Mouse (Mus musculus): ENCODE results near the gene Zbtb21. TPM values are rescaled to one million over a fixed set of nuclear protein-coding genes. Genes with fewer than 3 reads are reported as not detected.

Gene Zbtb21
- polyA plus RNA-seq, 1 experiment from 2014 or later = 11.0 TPM

- 82% methylated on average over 3 of the region's 3 CpGs for WGBS
- H3K4me2 ChIP-seq (ENCODE audit: low read length) = no peak overlapping the region
- H3K4me1 ChIP-seq (ENCODE audit: control insufficient read depth, insufficient read depth, low read depth, low read length) = peaks cover 4% of the 10 kb centered on the region; the same call in 1 of the 2 replicates
- H3K4me3 ChIP-seq (ENCODE audit: low read length) = no peak overlapping the region
- no peak for ATAC-seq
- no peaks in the 10 kb centered on the region for H3K9me3 ChIP-seq (ENCODE audit: control insufficient read depth, low read length)
- no peaks in the 10 kb centered on the region; the same call in 1 of the 2 replicates for H3K27me3 ChIP-seq (replicated peaks; ENCODE audit: control insufficient read depth, insufficient read depth, low read length)
- no peak overlapping the region for H3K9ac ChIP-seq (ENCODE audit: low read depth, low read length)
- no peaks in the 10 kb centered on the region for H3K36me3 ChIP-seq (ENCODE audit: control insufficient read depth, insufficient read depth, low read length)
- no peak overlapping the region for H3K27ac ChIP-seq (ENCODE audit: low read depth, low read length)
Measured at GRCm38 (mm10) chr16:97927331-97927938, 35.0 kb downstream of the Zbtb21 start.

GRCm38 (mm10) chr16:97926381-97926780 is 36.0 kb downstream of the Zbtb21 start:
- Histone ChIP-seq H3K27ac (ENCODE audit: low read depth, low read length) (no peak overlapping the region), H3K4me3 (ENCODE audit: low read length) (no peak overlapping the region), H3K36me3 (ENCODE audit: control insufficient read depth, insufficient read depth, low read length) (no peaks in the 10 kb centered on the region), H3K9me3 (ENCODE audit: control insufficient read depth, low read length) (no peaks in the 10 kb centered on the region), H3K27me3 (replicated peaks; ENCODE audit: control insufficient read depth, insufficient read depth, low read length) (no peaks in the 10 kb centered on the region; the same call in 1 of the 2 replicates), H3K4me2 (ENCODE audit: low read length) (no peak overlapping the region), H3K4me1 (ENCODE audit: control insufficient read depth, insufficient read depth, low read depth, low read length) (peaks cover 6% of the 10 kb centered on the region), H3K9ac (ENCODE audit: low read depth, low read length) (no peak overlapping the region)
- WGBS = 90% methylated on average over 9 of the region's 9 CpGs
- ATAC-seq = no peak

GRCm38 (mm10) chr16:97925760-97926159 is 36.7 kb downstream of the Zbtb21 start:
- no peaks in the 10 kb centered on the region for H3K9me3 ChIP-seq (ENCODE audit: control insufficient read depth, low read length)
- H3K4me1 ChIP-seq (ENCODE audit: control insufficient read depth, insufficient read depth, low read depth, low read length) = peaks cover 10% of the 10 kb centered on the region
- no peak overlapping the region for H3K4me2 ChIP-seq (ENCODE audit: low read length)
- no peaks in the 10 kb centered on the region for H3K36me3 ChIP-seq (ENCODE audit: control insufficient read depth, insufficient read depth, low read length)
- H3K27ac ChIP-seq (ENCODE audit: low read depth, low read length) = no peak overlapping the region
- ATAC-seq = no peak
- WGBS = 76% methylated on average over 2 of the region's 2 CpGs
- no peak overlapping the region for H3K4me3 ChIP-seq (ENCODE audit: low read length)
- H3K27me3 ChIP-seq (replicated peaks; ENCODE audit: control insufficient read depth, insufficient read depth, low read length) = no peaks in the 10 kb centered on the region
- no peak overlapping the region for H3K9ac ChIP-seq (ENCODE audit: low read depth, low read length)

- Histone ChIP-seq H3K27me3 (replicated peaks; ENCODE audit: control insufficient read depth, insufficient read depth, low read length) (no peaks in the 10 kb centered on the region), H3K36me3 (ENCODE audit: control insufficient read depth, insufficient read depth, low read length) (no peaks in the 10 kb centered on the region), H3K9me3 (ENCODE audit: control insufficient read depth, low read length) (no peaks in the 10 kb centered on the region), H3K4me3 (ENCODE audit: low read length) (no peak overlapping the region), H3K27ac (ENCODE audit: low read depth, low read length) (no peak overlapping the region), H3K4me2 (ENCODE audit: low read length) (no peak overlapping the region), H3K9ac (ENCODE audit: low read depth, low read length) (no peak overlapping the region), H3K4me1 (ENCODE audit: control insufficient read depth, insufficient read depth, low read depth, low read length) (peaks cover 10% of the 10 kb centered on the region)
- no peak for ATAC-seq
- 79% methylated on average over 1 of the region's 1 CpGs for WGBS
Measured at GRCm38 (mm10) chr16:97923700-97924099, 38.7 kb downstream of the Zbtb21 start.

GRCm38 (mm10) chr16:97922779-97923126 is 39.7 kb downstream of the Zbtb21 start:
- Histone ChIP-seq H3K9ac (ENCODE audit: low read depth, low read length) (peak overlapping the region; percentile 89), H3K4me3 (ENCODE audit: low read length) (peak overlapping the region; percentile 95), H3K9me3 (ENCODE audit: control insufficient read depth, low read length) (no peaks in the 10 kb centered on the region), H3K27me3 (replicated peaks; ENCODE audit: control insufficient read depth, insufficient read depth, low read length) (no peaks in the 10 kb centered on the region), H3K36me3 (ENCODE audit: control insufficient read depth, insufficient read depth, low read length) (no peaks in the 10 kb centered on the region), H3K4me2 (ENCODE audit: low read length) (peak overlapping the region; percentile 90), H3K4me1 (ENCODE audit: control insufficient read depth, insufficient read depth, low read depth, low read length) (peaks cover 10% of the 10 kb centered on the region), H3K27ac (ENCODE audit: low read depth, low read length) (peak overlapping the region; percentile 80)
- 1% methylated on average over 9 of the region's 9 CpGs for WGBS
- peak; percentile 81 for ATAC-seq

GRCm38 (mm10) chr16:97921961-97922778 is 40.3 kb downstream of the Zbtb21 start:
- Histone ChIP-seq H3K27ac (ENCODE audit: low read depth, low read length) (peak overlapping the region; percentile 80), H3K4me3 (ENCODE audit: low read length) (peak overlapping the region; percentile 95), H3K9me3 (ENCODE audit: control insufficient read depth, low read length) (no peaks in the 10 kb centered on the region), H3K4me2 (ENCODE audit: low read length) (peak overlapping the region; percentile 90), H3K4me1 (ENCODE audit: control insufficient read depth, insufficient read depth, low read depth, low read length) (peaks cover 10% of the 10 kb centered on the region), H3K36me3 (ENCODE audit: control insufficient read depth, insufficient read depth, low read length) (no peaks in the 10 kb centered on the region), H3K27me3 (replicated peaks; ENCODE audit: control insufficient read depth, insufficient read depth, low read length) (no peaks in the 10 kb centered on the region), H3K9ac (ENCODE audit: low read depth, low read length) (peak overlapping the region; percentile 89)
- WGBS = under 1% methylated on average over 69 of the region's 75 CpGs
- ATAC-seq = peak; percentile 96

GRCm38 (mm10) chr16:97920621-97921020 is 41.8 kb downstream of the Zbtb21 start:
- no peak overlapping the region for H3K9ac ChIP-seq (ENCODE audit: low read depth, low read length)
- H3K4me1 ChIP-seq (ENCODE audit: control insufficient read depth, insufficient read depth, low read depth, low read length) = peaks cover 10% of the 10 kb centered on the region
- 100% methylated on average over 1 of the region's 1 CpGs for WGBS
- H3K27me3 ChIP-seq (replicated peaks; ENCODE audit: control insufficient read depth, insufficient read depth, low read length) = no peaks in the 10 kb centered on the region
- H3K9me3 ChIP-seq (ENCODE audit: control insufficient read depth, low read length) = no peaks in the 10 kb centered on the region
- no peak overlapping the region for H3K4me3 ChIP-seq (ENCODE audit: low read length)
- no peak overlapping the region for H3K27ac ChIP-seq (ENCODE audit: low read depth, low read length)
- no peak overlapping the region for H3K4me2 ChIP-seq (ENCODE audit: low read length)
- ATAC-seq = no peak
- H3K36me3 ChIP-seq (ENCODE audit: control insufficient read depth, insufficient read depth, low read length) = no peaks in the 10 kb centered on the region

- 48% methylated on average over 2 of the region's 2 CpGs for WGBS
- H3K27me3 ChIP-seq (replicated peaks; ENCODE audit: control insufficient read depth, insufficient read depth, low read length) = no peaks in the 10 kb centered on the region
- H3K36me3 ChIP-seq (ENCODE audit: control insufficient read depth, insufficient read depth, low read length) = no peaks in the 10 kb centered on the region
- no peak overlapping the region for H3K9ac ChIP-seq (ENCODE audit: low read depth, low read length)
- no peak overlapping the region for H3K4me2 ChIP-seq (ENCODE audit: low read length)
- ATAC-seq = no peak
- no peak overlapping the region for H3K4me3 ChIP-seq (ENCODE audit: low read length)
- no peaks in the 10 kb centered on the region for H3K9me3 ChIP-seq (ENCODE audit: control insufficient read depth, low read length)
- peaks cover 10% of the 10 kb centered on the region for H3K4me1 ChIP-seq (ENCODE audit: control insufficient read depth, insufficient read depth, low read depth, low read length)
- no peak overlapping the region for H3K27ac ChIP-seq (ENCODE audit: low read depth, low read length)
Measured at GRCm38 (mm10) chr16:97919793-97920192, 42.6 kb downstream of the Zbtb21 start.

- no peak for ATAC-seq
- Histone ChIP-seq H3K4me3 (ENCODE audit: low read length) (no peak overlapping the region), H3K9ac (ENCODE audit: low read depth, low read length) (no peak overlapping the region), H3K27ac (ENCODE audit: low read depth, low read length) (no peak overlapping the region), H3K9me3 (ENCODE audit: control insufficient read depth, low read length) (no peaks in the 10 kb centered on the region), H3K4me2 (ENCODE audit: low read length) (no peak overlapping the region), H3K27me3 (replicated peaks; ENCODE audit: control insufficient read depth, insufficient read depth, low read length) (no peaks in the 10 kb centered on the region), H3K36me3 (ENCODE audit: control insufficient read depth, insufficient read depth, low read length) (peaks cover 2% of the 10 kb centered on the region; the same call in 1 of the 2 replicates), H3K4me1 (ENCODE audit: control insufficient read depth, insufficient read depth, low read depth, low read length) (no peaks in the 10 kb centered on the region)
Measured at GRCm38 (mm10) chr16:97912873-97913272, 49.5 kb downstream of the Zbtb21 start.
